Mouse (Mus musculus): ENCODE measurements around the gene Dyrk3. TPM values are rescaled to one million over a fixed set of nuclear protein-coding genes. Genes with fewer than 3 reads are reported as not detected.

Dyrk3 gene
- 0.26 TPM for polyA plus RNA-seq (2015; fragmentation: Illumina TruSeq; extraction: RNeasy Lipid Tissue Mini Kit (QIAGEN cat#74804); ENCODE audit: insufficient read depth, low read depth, low replicate concordance)

GRCm38 (mm10) chr1:131138191-131139016 lies at the start of gene Dyrk3:
Gene Dyrk3 (minus strand): TSS chr1:131138340.

DNA sequence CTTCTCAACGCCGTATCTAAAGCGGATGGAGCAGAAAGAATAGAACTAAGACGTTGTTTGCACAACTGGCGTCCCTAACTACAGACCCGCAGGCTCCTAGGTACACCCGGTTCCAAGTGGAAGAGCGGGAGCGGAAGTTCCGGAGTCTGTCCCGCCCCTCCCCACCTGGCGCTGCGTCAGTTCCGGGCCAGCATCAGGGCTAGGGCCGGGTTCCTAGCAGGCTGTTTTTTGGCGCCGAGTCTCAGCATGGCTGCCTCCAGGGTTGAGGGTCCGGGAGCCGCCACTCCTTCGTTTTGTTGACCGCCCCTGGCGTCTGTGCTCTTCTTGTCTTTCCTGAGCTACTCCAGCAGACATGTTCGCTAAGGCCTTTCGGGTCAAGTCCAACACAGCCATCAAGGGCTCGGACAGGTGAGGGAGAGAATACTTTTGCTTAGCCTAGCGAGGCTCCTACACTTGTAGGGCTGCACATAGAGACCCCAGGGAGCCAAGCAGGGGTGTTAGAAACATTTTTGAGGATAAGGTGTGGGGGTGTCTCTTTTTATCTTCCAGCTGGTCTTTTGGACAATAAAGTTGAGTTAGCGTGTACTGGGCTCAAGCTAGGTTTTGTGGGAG lies 15.0 kb upstream of the Dyrk3 start, which contains the start of gene Eif2d:
Gene Eif2d, plus strand, starts transcription at position 164 of the 612 bp plus-strand sequence.

GRCm38 (mm10) chr1:131097700-131098094 lies 40.4 kb downstream of the Dyrk3 start, which contains the start of gene Mapkapk2:
Gene Mapkapk2 (minus strand): TSS chr1:131097826.

Other genes starting within 250 kb of the Dyrk3 start
- gene Il20, start 226.9 kb downstream of the Dyrk3 start, polyA plus RNA-seq (2015; fragmentation: Illumina TruSeq; extraction: RNeasy Lipid Tissue Mini Kit (QIAGEN cat#74804); ENCODE audit: insufficient read depth, low read depth, low replicate concordance) = not detected
- gene Il19, start 198.2 kb downstream of the Dyrk3 start, polyA plus RNA-seq (2015; fragmentation: Illumina TruSeq; extraction: RNeasy Lipid Tissue Mini Kit (QIAGEN cat#74804); ENCODE audit: insufficient read depth, low read depth, low replicate concordance) = not detected
- gene Il10, start 118.5 kb downstream of the Dyrk3 start, polyA plus RNA-seq (2015; fragmentation: Illumina TruSeq; extraction: RNeasy Lipid Tissue Mini Kit (QIAGEN cat#74804); ENCODE audit: insufficient read depth, low read depth, low replicate concordance) = not detected
- gene Mapkapk2, start 40.5 kb downstream of the Dyrk3 start, polyA plus RNA-seq (2015; fragmentation: Illumina TruSeq; extraction: RNeasy Lipid Tissue Mini Kit (QIAGEN cat#74804); ENCODE audit: insufficient read depth, low read depth, low replicate concordance) = 13.1 TPM
- gene Eif2d, start 14.8 kb upstream of the Dyrk3 start, polyA plus RNA-seq (2015; fragmentation: Illumina TruSeq; extraction: RNeasy Lipid Tissue Mini Kit (QIAGEN cat#74804); ENCODE audit: insufficient read depth, low read depth, low replicate concordance) = 8.7 TPM
- gene Rassf5, start 106.9 kb upstream of the Dyrk3 start, polyA plus RNA-seq (2015; fragmentation: Illumina TruSeq; extraction: RNeasy Lipid Tissue Mini Kit (QIAGEN cat#74804); ENCODE audit: insufficient read depth, low read depth, low replicate concordance) = 2.6 TPM
- 5.6 TPM for gene Ikbke, start 141.3 kb upstream of the Dyrk3 start, polyA plus RNA-seq (2015; fragmentation: Illumina TruSeq; extraction: RNeasy Lipid Tissue Mini Kit (QIAGEN cat#74804); ENCODE audit: insufficient read depth, low read depth, low replicate concordance)

All from pancreas, adult 10 weeks (tissue).